ENCODE assay signal across 10 mouse cellular contexts in genomic region chr14:59291769-59292168, GRCm38 (mm10). TPM values are rescaled to one million over a fixed set of nuclear protein-coding genes. Genes with fewer than 3 reads are reported as not detected.
"Had no signal": no experiment of that assay in that cellular context is flagged by ENCODE, and none has a peak within 500 bp of the region (broad histone marks: within the 10 kb centered on the region; RNA-seq: fewer than 3 reads in every experiment).

No protein-coding gene starts in this region.

RNA-seq across cellular contexts. Expression of gene Phf11a, which starts 5.6 kb away (rescaled TPM):
- polyA plus RNA-seq: neural tube, embryonic 13.5 days; neural tube, embryonic 14.5 days; neural tube, embryonic 15.5 days; stomach, embryonic 16.5 days; stomach, postnatal 0 days had no signal

RNA-seq across cellular contexts. Expression of gene Gm6904, which starts 31.8 kb away (rescaled TPM):
- polyA plus RNA-seq: neural tube, embryonic 13.5 days; neural tube, embryonic 14.5 days; neural tube, embryonic 15.5 days; small intestine, adult 2 months; stomach, embryonic 14.5 days; stomach, embryonic 15.5 days; stomach, embryonic 16.5 days; stomach, postnatal 0 days; testis, adult 2 months; thymus, postnatal 0 days had no signal

RNA-seq across cellular contexts. Expression of gene Phf11b, which starts 49.4 kb away (rescaled TPM):
- polyA plus RNA-seq: neural tube, embryonic 14.5 days; testis, adult 2 months had no signal
